Mouse (Mus musculus) stomach, embryonic 14.5 days (tissue): Measurements from ENCODE around the gene Il22ra1. TPM values are rescaled to one million over a fixed set of nuclear protein-coding genes. Genes with fewer than 3 reads are reported as not detected.

Experiments used
- ATAC-seq: fragments of 200-750 bp; cut with Nextera tagmentation; 2 replicates; pipeline ENCODE4 v1.8.0; 2017; ENCODE audit warnings: low read depth, moderate TSS enrichment; ENCODE audit not compliant: insufficient number of reproducible peaks, insufficient read depth, low FRiP score
- H3K27ac ChIP-seq: fragments of 300-500 bp; sonication (generic); 2 replicates; pipeline ENCODE4 v1.5.1; 2014; ENCODE audit warnings: mild to moderate bottlenecking, low read length, moderate library complexity, mixed read lengths
- H3K27me3 ChIP-seq: fragments of 300-500 bp; sonication (generic); 2 replicates; pipeline ENCODE4 v1.6.1; 2014; ENCODE audit warnings: low read length, control low read depth, mixed read lengths; ENCODE audit not compliant: control insufficient read depth, insufficient read depth
- H3K36me3 ChIP-seq: fragments of 300-500 bp; sonication (generic); 2 replicates; pipeline ENCODE4 v1.6.1; 2014; ENCODE audit warnings: mild to moderate bottlenecking, control low read depth, low read length, moderate library complexity, mixed read lengths; ENCODE audit not compliant: control insufficient read depth, insufficient read depth
- H3K4me1 ChIP-seq: fragments of 300-500 bp; sonication (generic); 2 replicates; pipeline ENCODE4 v1.6.1; 2014; ENCODE audit warnings: low read length, control low read depth, mixed read lengths; ENCODE audit not compliant: control insufficient read depth, insufficient read depth
- H3K4me2 ChIP-seq: fragments of 300-500 bp; sonication (generic); replicated peaks from 2 replicates; pipeline ENCODE4 v1.6.1; 2014; ENCODE audit warnings: low read depth, low read length, control low read depth
- H3K4me3 ChIP-seq: fragments of 300-500 bp; sonication (generic); 2 replicates; pipeline ENCODE4 v1.5.1; 2014; ENCODE audit warnings: low read depth, low read length, control low read depth
- H3K9ac ChIP-seq: fragments of 300-500 bp; sonication (generic); replicated peaks from 2 replicates; pipeline ENCODE4 v1.6.1; 2014; ENCODE audit warnings: low read depth, mild to moderate bottlenecking, control low read depth, low read length, moderate library complexity, mixed read lengths
- H3K9me3 ChIP-seq: fragments of 300-500 bp; sonication (generic); 2 replicates; pipeline ENCODE4 v1.6.1; 2016; ENCODE audit warnings: low read depth, low read length, control low read depth; ENCODE audit not compliant: control insufficient read depth
- WGBS: fragments of 180-500 bp; shearing (Covaris S2); extraction: QIAGEN DNeasy Blood & Tissue Kit; methylation state at CpG from one replicate; pipeline ENCODE4 v1.1.7; 2014; 5-methylcytosine and 5-hydroxymethylcytosine counted together
- polyA plus RNA-seq: library from polyadenylated mRNA; unstranded; fragments of >200 nt; fragmentation: Nextera tagmentation; extraction: Ambion mirVana; gene quantifications from 2 replicates; pipeline ENCODE4 v1.2.1, GENCODE M21; 2014

The Il22ra1 gene
- polyA plus RNA-seq, 1 experiment from 2014 or later: 0.33 TPM

- ATAC-seq: no peak
- Histone ChIP-seq H3K9ac (no peak overlapping the region), H3K9me3 (no peaks in the 10 kb centered on the region), H3K27ac (no peak overlapping the region), H3K4me2 (no peak overlapping the region), H3K4me1 (no peaks in the 10 kb centered on the region), H3K36me3 (no peaks in the 10 kb centered on the region; the same call in 1 of the 2 replicates), H3K27me3 (peaks cover 11% of the 10 kb centered on the region; the same call in 1 of the 2 replicates), H3K4me3 (no peak overlapping the region)
- WGBS: 76% methylated on average over 11 of the region's 11 CpGs
Measured at GRCm38 (mm10) chr4:135690241-135690640, 37.7 kb upstream of the Il22ra1 start.

- WGBS: 85% methylated on average over 4 of the region's 4 CpGs
- ATAC-seq: no peak
- Histone ChIP-seq H3K36me3 (no peaks in the 10 kb centered on the region; the same call in 1 of the 2 replicates), H3K27me3 (no peaks in the 10 kb centered on the region; the same call in 1 of the 2 replicates), H3K9me3 (no peaks in the 10 kb centered on the region), H3K27ac (no peak overlapping the region), H3K4me2 (no peak overlapping the region), H3K4me3 (no peak overlapping the region), H3K4me1 (no peaks in the 10 kb centered on the region), H3K9ac (no peak overlapping the region)
Measured at GRCm38 (mm10) chr4:135692916-135693315, 35.1 kb upstream of the Il22ra1 start.

GRCm38 (mm10) chr4:135698498-135698897 is 29.5 kb upstream of the Il22ra1 start:
- Histone ChIP-seq H3K4me1 (no peaks in the 10 kb centered on the region), H3K4me3 (no peak overlapping the region), H3K27me3 (no peaks in the 10 kb centered on the region), H3K9ac (no peak overlapping the region), H3K27ac (no peak overlapping the region), H3K36me3 (no peaks in the 10 kb centered on the region), H3K9me3 (no peaks in the 10 kb centered on the region), H3K4me2 (no peak overlapping the region)
- no peak for ATAC-seq
- 76% methylated on average over 7 of the region's 7 CpGs for WGBS

GRCm38 (mm10) chr4:135703497-135703896 is 24.5 kb upstream of the Il22ra1 start:
- no peak overlapping the region for H3K4me2 ChIP-seq
- ATAC-seq: no peak; the same call in 1 of the 2 replicates
- H3K4me3 ChIP-seq: no peak overlapping the region
- H3K9me3 ChIP-seq: no peaks in the 10 kb centered on the region
- H3K4me1 ChIP-seq: no peaks in the 10 kb centered on the region
- H3K9ac ChIP-seq: no peak overlapping the region
- WGBS: 59% methylated on average over 13 of the region's 13 CpGs
- H3K36me3 ChIP-seq: no peaks in the 10 kb centered on the region
- H3K27ac ChIP-seq: no peak overlapping the region
- no peaks in the 10 kb centered on the region for H3K27me3 ChIP-seq

GRCm38 (mm10) chr4:135704016-135704415 is 24.0 kb upstream of the Il22ra1 start:
- Histone ChIP-seq H3K27ac (no peak overlapping the region), H3K9me3 (no peaks in the 10 kb centered on the region), H3K9ac (no peak overlapping the region), H3K4me1 (no peaks in the 10 kb centered on the region), H3K4me3 (no peak overlapping the region), H3K36me3 (no peaks in the 10 kb centered on the region), H3K27me3 (no peaks in the 10 kb centered on the region), H3K4me2 (no peak overlapping the region)
- 63% methylated on average over 6 of the region's 6 CpGs for WGBS
- no peak for ATAC-seq

GRCm38 (mm10) chr4:135706045-135706444 is 21.9 kb upstream of the Il22ra1 start:
- H3K9me3 ChIP-seq: no peaks in the 10 kb centered on the region
- 92% methylated on average over 6 of the region's 6 CpGs for WGBS
- ATAC-seq: no peak
- no peaks in the 10 kb centered on the region for H3K36me3 ChIP-seq
- no peaks in the 10 kb centered on the region for H3K27me3 ChIP-seq
- H3K4me1 ChIP-seq: no peaks in the 10 kb centered on the region
- H3K4me3 ChIP-seq: no peak overlapping the region
- H3K27ac ChIP-seq: no peak overlapping the region
- no peak overlapping the region for H3K9ac ChIP-seq
- no peak overlapping the region for H3K4me2 ChIP-seq

- Histone ChIP-seq H3K36me3 (no peaks in the 10 kb centered on the region), H3K4me2 (no peak overlapping the region), H3K9me3 (no peaks in the 10 kb centered on the region), H3K4me3 (no peak overlapping the region), H3K4me1 (0 out of 2 replicates have a peak, but pooled peaks cover 5% of the 10 kb centered on the region), H3K9ac (no peak overlapping the region), H3K27me3 (no peaks in the 10 kb centered on the region), H3K27ac (no peak overlapping the region)
- peak; percentile 42; the same call in 1 of the 2 replicates for ATAC-seq
- WGBS: 15% methylated on average over 8 of the region's 8 CpGs
Measured at GRCm38 (mm10) chr4:135709072-135709564, 18.9 kb upstream of the Il22ra1 start.

- ATAC-seq: no peak
- Histone ChIP-seq H3K27ac (no peak overlapping the region), H3K9me3 (no peaks in the 10 kb centered on the region), H3K36me3 (no peaks in the 10 kb centered on the region), H3K9ac (no peak overlapping the region), H3K4me2 (no peak overlapping the region), H3K4me3 (no peak overlapping the region), H3K27me3 (no peaks in the 10 kb centered on the region), H3K4me1 (0 out of 2 replicates have a peak, but pooled peaks cover 5% of the 10 kb centered on the region)
- WGBS: 77% methylated on average over 11 of the region's 11 CpGs
Measured at GRCm38 (mm10) chr4:135709621-135710020, 18.4 kb upstream of the Il22ra1 start.

- Histone ChIP-seq H3K9ac (no peak overlapping the region), H3K4me3 (no peak overlapping the region), H3K9me3 (no peaks in the 10 kb centered on the region), H3K4me1 (0 out of 2 replicates have a peak, but pooled peaks cover 5% of the 10 kb centered on the region), H3K27ac (no peak overlapping the region), H3K4me2 (no peak overlapping the region), H3K36me3 (no peaks in the 10 kb centered on the region), H3K27me3 (no peaks in the 10 kb centered on the region)
- WGBS: 68% methylated on average over 3 of the region's 3 CpGs
- ATAC-seq: no peak
Measured at GRCm38 (mm10) chr4:135710392-135710791, 17.6 kb upstream of the Il22ra1 start.
